Mouse (Mus musculus) lung, adult 2 months (tissue): ENCODE measurements around the gene Eif5a2.

Experiments
- CTCF ChIP-seq: fragments of 200-500 bp; IDR thresholded peaks from 2 replicates; pipeline ENCODE4 v1.5.1; 2011; ENCODE audit warnings: mild to moderate bottlenecking, low read length, control low read depth; ENCODE audit not compliant: insufficient read depth
- POLR2A ChIP-seq: fragments of 200-500 bp; IDR thresholded peaks from 2 replicates; pipeline ENCODE4 v1.6.1; 2011; ENCODE audit warnings: low read depth, mild to moderate bottlenecking, control low read depth, low read length, borderline replicate concordance; ENCODE audit errors: extremely low read depth

- TF ChIP-seq CTCF (no peak), POLR2A (no peak)
Observed at GRCm38 (mm10) chr3:28743251-28743650, 37.8 kb upstream of the Eif5a2 start.
